Comparison of ENCODE assay signal across 13 mouse cellular contexts in the genomic region with DNA sequence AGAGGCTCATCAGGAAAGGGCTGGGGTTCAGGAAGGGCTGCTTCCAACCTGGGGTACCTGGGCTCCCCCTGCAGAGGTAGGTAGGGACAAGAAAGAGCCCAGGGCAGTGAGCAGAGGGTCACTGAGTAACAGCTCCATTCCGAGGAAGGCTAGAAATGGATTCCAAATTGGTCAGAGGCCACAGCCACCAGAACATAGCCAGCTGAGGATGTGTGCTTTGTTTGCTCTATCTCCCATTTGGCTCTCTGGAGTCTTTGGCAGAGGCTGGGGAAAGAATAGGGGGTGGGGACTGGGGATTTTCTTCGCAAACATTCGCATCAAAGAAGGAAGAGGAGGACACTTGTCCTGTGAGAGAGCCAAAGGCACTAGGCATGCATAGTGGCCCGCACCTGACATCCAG. TPM values are rescaled to one million over a fixed set of nuclear protein-coding genes. Genes with fewer than 3 reads are reported as not detected.
DNase-seq lines count a peak whose midpoint lies in the region; ATAC-seq and TF ChIP-seq lines count a peak whose summit lies in the region.
"Had no signal": no experiment of that assay in that cellular context is flagged by ENCODE, and none has a peak within 500 bp of the region (broad histone marks: within the 10 kb centered on the region; RNA-seq: fewer than 3 reads in every experiment).

No protein-coding gene starts in this region.

- no peak overlapping the region for H3K4me2 ChIP-seq in stomach, postnatal 0 days (replicated peaks; ENCODE audit: low read depth)
- H3K4me2 ChIP-seq: forebrain, embryonic 12.5 days had no signal

- WGBS in stomach, postnatal 0 days, result 47% methylated on average over 4 of the region's 4 CpGs

- H3K27ac ChIP-seq in gastrocnemius, adult 2 months, result peak overlapping the region; percentile 86
- H3K27ac ChIP-seq in testis, adult 2 months (ENCODE audit: control insufficient read depth, insufficient read depth, low read depth, low read length), result peak overlapping the region; percentile 62; the same call in 1 of the 2 replicates
- H3K27ac ChIP-seq in stomach, postnatal 0 days (replicated peaks), result peak overlapping the region; percentile 71; the same call in 1 of the 2 replicates
- H3K27ac ChIP-seq: forebrain, embryonic 12.5 days; liver, embryonic 14.5 days had no signal

- no peaks in the 10 kb centered on the region for H3K9me3 ChIP-seq in stomach, postnatal 0 days (ENCODE audit: control insufficient read depth, low read length)
- H3K9me3 ChIP-seq: forebrain, embryonic 12.5 days had no signal

- H3K4me3 ChIP-seq in gastrocnemius, adult 2 months, result peak overlapping the region; percentile 29; the same call in 1 of the 2 replicates
- no peak overlapping the region for H3K4me3 ChIP-seq in testis, adult 2 months (ENCODE audit: control insufficient read depth, low read depth, low read length)
- no peak overlapping the region for H3K4me3 ChIP-seq in stomach, postnatal 0 days (ENCODE audit: low read depth, low read length)
- H3K4me3 ChIP-seq: forebrain, embryonic 12.5 days had no signal

- no peak for TF ChIP-seq POLR2A in testis, adult 2 months (IDR thresholded peaks at IDR 0.05; ENCODE audit: control insufficient read depth, low read depth, low read length)

- TF ChIP-seq CTCF in gastrocnemius, adult 2 months (IDR thresholded peaks at IDR 0.05), result no peak
- no peak for TF ChIP-seq CTCF in testis, adult 2 months (IDR thresholded peaks at IDR 0.05; ENCODE audit: control insufficient read depth, insufficient read depth, insufficient replicate concordance, low read depth, low read length)
- no peak for TF ChIP-seq CTCF in stomach, postnatal 0 days (IDR thresholded peaks at IDR 0.05; ENCODE audit: low read depth)

- H3K9ac ChIP-seq in stomach, postnatal 0 days (ENCODE audit: low read length), result 0 out of 2 replicates have a peak overlapping the region, but pooled peaks have one; percentile 23
- H3K9ac ChIP-seq: forebrain, embryonic 12.5 days; liver, embryonic 14.5 days had no signal

- ATAC-seq in stomach, postnatal 0 days (ENCODE audit: low FRiP score, low TSS enrichment), result 0 out of 2 replicates have a peak, but pooled peaks have one; percentile 49
- ATAC-seq: CD4-positive, CD25-positive, alpha-beta regulatory T cell, adult 4 months had no signal

- no peaks in the 10 kb centered on the region for H3K36me3 ChIP-seq in testis, adult 2 months (ENCODE audit: control insufficient read depth, insufficient read depth, low read length)
- no peaks in the 10 kb centered on the region for H3K36me3 ChIP-seq in stomach, postnatal 0 days (ENCODE audit: control insufficient read depth, insufficient read depth, low read length)

- peak; percentile 36 for DNase-seq in gastrocnemius, adult 2 months
- no peak for DNase-seq in gastrocnemius, adult 8-10 months (ENCODE audit: low spot score in 2 of 2)
- DNase-seq in testis, postnatal 14 days (ENCODE audit: low spot score), result no peak
- peak; percentile 50 to 64 for DNase-seq in kidney, postnatal 25 days
- no peak for DNase-seq in stomach, postnatal 0 days (ENCODE audit: low spot score)
- no peak for DNase-seq in cerebellum, adult 11 months
- no peak for DNase-seq in embryo, embryonic 10 days (ENCODE audit: low spot score)
- DNase-seq: cerebellum, adult 8-10 months had no signal

- TF ChIP-seq EP300 in stomach, postnatal 0 days (optimal IDR thresholded peaks at IDR 0.05), result no peak

- H3K27me3 ChIP-seq in testis, adult 2 months (ENCODE audit: control insufficient read depth, insufficient read depth, low read length), result no peaks in the 10 kb centered on the region
- H3K27me3 ChIP-seq in stomach, postnatal 0 days (ENCODE audit: control insufficient read depth, insufficient read depth, low read length), result no peaks in the 10 kb centered on the region; the same call in 1 of the 2 replicates

- peaks cover 2% of the 10 kb centered on the region for H3K4me1 ChIP-seq in testis, adult 2 months (ENCODE audit: control insufficient read depth, insufficient read depth, low read length)
- no peaks in the 10 kb centered on the region for H3K4me1 ChIP-seq in stomach, postnatal 0 days (replicated peaks; ENCODE audit: control insufficient read depth, insufficient read depth)
- H3K4me1 ChIP-seq: forebrain, embryonic 12.5 days had no signal

- intact Hi-C loops in gastrocnemius, adult 2 months (cut with DNase I), result loop anchor here (5.0 kb wide), 1 partner anchor 135 kb away; no protein-coding TSS in a partner anchor

RNA-seq across cellular contexts. Expression of a gene that starts 10.6 kb away (rescaled TPM):
- total RNA-seq in gastrocnemius, adult 2 months (2021), result 10 to 100 TPM; 17.6 to 18.9 TPM
- total RNA-seq in gastrocnemius, adult 8-10 months (2022), result 10 to 100 TPM; 12.9 to 17.6 (median 15.0) TPM
- polyA plus RNA-seq in testis, adult 2 months (2012; rRNA removed), result 2.5 and 2.7 TPM in 2 replicates
- polyA plus RNA-seq in stomach, postnatal 0 days (2015; fragmentation: Nextera tagmentation; extraction: Ambion mirVana), result 3.0 and 3.4 TPM in 2 replicates
- polyA plus RNA-seq: CD4-positive, CD25-positive, alpha-beta regulatory T cell, adult 4 months had no signal

RNA-seq across cellular contexts. Expression of a gene that starts 23.7 kb away (rescaled TPM):
- total RNA-seq in gastrocnemius, adult 2 months (2021), result 10 to 100 TPM; 19.4 to 34.7 TPM
- total RNA-seq in gastrocnemius, adult 8-10 months (2022), result 10 to 100 TPM; 12.9 to 17.9 (median 15.7) TPM
- polyA plus RNA-seq in testis, adult 2 months (2012; rRNA removed), result 11.0 and 14.7 TPM in 2 replicates
- 3.3 and 3.4 TPM in 2 replicates for polyA plus RNA-seq in stomach, postnatal 0 days (2015; fragmentation: Nextera tagmentation; extraction: Ambion mirVana)

RNA-seq across cellular contexts. Expression of a gene that starts 36.4 kb away (rescaled TPM):
- total RNA-seq in gastrocnemius, adult 2 months (2021), result 1 to 10 TPM; 1.2 TPM
- total RNA-seq in gastrocnemius, adult 8-10 months (2022), result 1 to 10 TPM in 1 of 4 experiments, under 1 TPM in 3; 0.27 to 1.1 (median 0.57) TPM
- 1.2 and 1.5 TPM in 2 replicates for polyA plus RNA-seq in testis, adult 2 months (2012; rRNA removed)
- 2.8 and 3.4 TPM in 2 replicates for polyA plus RNA-seq in stomach, postnatal 0 days (2015; fragmentation: Nextera tagmentation; extraction: Ambion mirVana)

RNA-seq across cellular contexts. Expression of a gene that starts 49.2 kb away (rescaled TPM):
- not detected for total RNA-seq in gastrocnemius, adult 2 months (2021)
- not detected for total RNA-seq in gastrocnemius, adult 8-10 months (2022)
- not detected in 2 replicates for polyA plus RNA-seq in testis, adult 2 months (2012; rRNA removed)
- polyA plus RNA-seq in stomach, postnatal 0 days (2015; fragmentation: Nextera tagmentation; extraction: Ambion mirVana), result 3.3 and 5.4 TPM in 2 replicates
- polyA plus RNA-seq: CD4-positive, CD25-positive, alpha-beta regulatory T cell, adult 4 months; forebrain, embryonic 12.5 days; liver, embryonic 14.5 days; neural tube, embryonic 11.5 days had no signal

RNA-seq across cellular contexts. Expression of a gene that starts 55.7 kb away (rescaled TPM):
- total RNA-seq in gastrocnemius, adult 2 months (2021), result not detected
- total RNA-seq in gastrocnemius, adult 8-10 months (2022), result not detected
- 8.2 and 9.4 TPM in 2 replicates for polyA plus RNA-seq in testis, adult 2 months (2012; rRNA removed)
- polyA plus RNA-seq in stomach, postnatal 0 days (2015; fragmentation: Nextera tagmentation; extraction: Ambion mirVana), result 63.0 and 64.3 TPM in 2 replicates
- polyA plus RNA-seq: CD4-positive, CD25-positive, alpha-beta regulatory T cell, adult 4 months; forebrain, embryonic 12.5 days; neural tube, embryonic 11.5 days had no signal

Comparison
In these comparisons a context has a peak if more than half of its experiments do, and no peak if none do; other contexts are left out.
1. DNase-seq: peak in gastrocnemius, adult 2 months (single experiment) and kidney, postnatal 25 days (2 of 2); none in gastrocnemius, adult 8-10 months (0 of 2), testis, postnatal 14 days (single experiment), stomach, postnatal 0 days (single experiment), cerebellum, adult 11 months (single experiment) and embryo, embryonic 10 days (single experiment).
2. Peak in every context shown above with its lines, with median percentiles within 50 percentile points of each other: H3K27ac ChIP-seq.